27 mouse cellular contexts compared by ENCODE assay signal in genomic region chr1:153347726-153348125, GRCm38 (mm10).
"Had no signal": no experiment of that assay in that cellular context is flagged by ENCODE, and none has a peak within 500 bp of the region (broad histone marks: within the 10 kb centered on the region; RNA-seq: fewer than 3 reads in every experiment).

No protein-coding gene starts in this region.

- ATAC-seq: hindbrain, embryonic 16.5 days; intestine, embryonic 15.5 days; liver, embryonic 12.5 days had no signal

- H3K9ac ChIP-seq: heart, embryonic 12.5 days; hindbrain, embryonic 12.5 days; hindbrain, embryonic 14.5 days; intestine, embryonic 15.5 days; kidney, embryonic 15.5 days; limb, embryonic 13.5 days; limb, embryonic 15.5 days; liver, embryonic 12.5 days; liver, embryonic 14.5 days had no signal

- H3K27ac ChIP-seq: gastrocnemius, adult 2 months; heart, adult 2 months; heart, embryonic 10.5 days; hindbrain, embryonic 10.5 days; hindbrain, embryonic 12.5 days; hindbrain, embryonic 14.5 days; intestine, embryonic 15.5 days; kidney, embryonic 15.5 days; kidney, postnatal 0 days; limb, embryonic 13.5 days; limb, embryonic 15.5 days; liver, embryonic 12.5 days; liver, embryonic 14.5 days had no signal

- H3K36me3 ChIP-seq: heart, embryonic 10.5 days; heart, embryonic 12.5 days; hindbrain, embryonic 10.5 days; hindbrain, embryonic 12.5 days; intestine, embryonic 15.5 days; kidney, embryonic 15.5 days; limb, embryonic 13.5 days; limb, embryonic 15.5 days; liver, embryonic 12.5 days had no signal

- DNase-seq: gastrocnemius, adult 2 months; gastrocnemius, postnatal 10 days; gastrocnemius, postnatal 25 days; heart, adult 2 months; heart, postnatal 10 days; heart, postnatal 4 days; kidney, adult 11 months; kidney, adult 2 months; kidney, adult 9 months; kidney, postnatal 14 days; kidney, postnatal 36 days; layer of hippocampus, adult 9-11 months; layer of hippocampus, postnatal 36 days; left cerebral cortex, postnatal 4 days had no signal

- H3K4me3 ChIP-seq: gastrocnemius, adult 2 months; heart, adult 2 months; heart, embryonic 10.5 days; heart, embryonic 12.5 days; hindbrain, embryonic 10.5 days; hindbrain, embryonic 12.5 days; intestine, embryonic 15.5 days; kidney, embryonic 15.5 days; limb, embryonic 13.5 days; limb, embryonic 15.5 days; liver, embryonic 12.5 days had no signal

- H3K4me1 ChIP-seq: heart, embryonic 10.5 days; heart, embryonic 12.5 days; hindbrain, embryonic 12.5 days; intestine, embryonic 15.5 days; limb, embryonic 13.5 days; limb, embryonic 15.5 days; liver, embryonic 12.5 days had no signal

- H3K27me3 ChIP-seq: heart, embryonic 12.5 days; hindbrain, embryonic 12.5 days; intestine, embryonic 15.5 days; kidney, embryonic 15.5 days; limb, embryonic 13.5 days; limb, embryonic 15.5 days had no signal

- H3K4me2 ChIP-seq: heart, embryonic 12.5 days; hindbrain, embryonic 12.5 days; hindbrain, embryonic 14.5 days; intestine, embryonic 15.5 days; kidney, embryonic 15.5 days; limb, embryonic 13.5 days; limb, embryonic 15.5 days; liver, embryonic 12.5 days had no signal

- H3K9me3 ChIP-seq: heart, embryonic 10.5 days; hindbrain, embryonic 10.5 days; hindbrain, embryonic 12.5 days; intestine, embryonic 15.5 days; kidney, embryonic 15.5 days; limb, embryonic 13.5 days; limb, embryonic 15.5 days; liver, embryonic 12.5 days had no signal
